Mouse (Mus musculus): ENCODE measurements around the gene Wdr31.

- TF ChIP-seq RAD21 (IDR thresholded peaks at IDR 0.05; ENCODE audit: low read depth, low read length) (no peak), POLR2AphosphoS2 (IDR thresholded peaks at IDR 0.05; ENCODE audit: low read depth, low read length) (no peak), ZKSCAN1 (IDR thresholded peaks at IDR 0.05; ENCODE audit: borderline replicate concordance, low read depth, low read length) (no peak), USF1 (IDR thresholded peaks at IDR 0.05; ENCODE audit: low read depth, low read length) (no peak), CHD2 (IDR thresholded peaks at IDR 0.05; ENCODE audit: low read length) (no peak), POLR2A (IDR thresholded peaks at IDR 0.05; ENCODE audit: low read depth, low read length) (no peak), PAX5 (IDR thresholded peaks at IDR 0.05; ENCODE audit: low read length) (no peak), EP300 (IDR thresholded peaks at IDR 0.05; ENCODE audit: low read length) (no peak), UBTF (IDR thresholded peaks at IDR 0.05; ENCODE audit: low read depth, low read length) (no peak), KAT2A (IDR thresholded peaks at IDR 0.05; ENCODE audit: insufficient replicate concordance, low read length) (no peak)
These were observed 4.4 kb upstream of the Wdr31 start for GRCm38 (mm10) chr4:62475131-62475530.
